Mouse (Mus musculus) heart, postnatal 0 days (tissue): ENCODE data around the gene Gtf2h3. TPM values are rescaled to one million over a fixed set of nuclear protein-coding genes. Genes with fewer than 3 reads are reported as not detected.

ENCODE experiments used
- ATAC-seq: fragments of 200-750 bp; cut with Nextera tagmentation; 2 replicates; pipeline ENCODE4 v1.8.0; 2017; ENCODE audit warnings: low read depth, moderate number of reproducible peaks, moderate library complexity; ENCODE audit not compliant: insufficient read depth
- DNase-seq: peaks from one replicate; pipeline ENCODE4 v3.0.0-alpha.2; 2016; ENCODE audit warnings: low spot score
- H3K27ac ChIP-seq: fragments of 300-500 bp; sonication (generic); 2 replicates; pipeline ENCODE4 v1.5.1; 2014; ENCODE audit warnings: low read depth, mild to moderate bottlenecking
- H3K27me3 ChIP-seq: fragments of 300-500 bp; sonication (generic); 2 replicates; pipeline ENCODE4 v1.6.1; 2014; ENCODE audit warnings: low read length, mixed read lengths; ENCODE audit not compliant: control insufficient read depth, insufficient read depth
- H3K36me3 ChIP-seq: fragments of 300-500 bp; sonication (generic); replicated peaks from 2 replicates; pipeline ENCODE4 v1.6.1; 2014; ENCODE audit warnings: low read length, mixed read lengths; ENCODE audit not compliant: control insufficient read depth, insufficient read depth
- H3K4me1 ChIP-seq: fragments of 300-500 bp; sonication (generic); 2 replicates; pipeline ENCODE4 v1.6.1; 2014; ENCODE audit warnings: antibody characterized with exemption; ENCODE audit not compliant: control insufficient read depth, insufficient read depth
- H3K4me2 ChIP-seq: fragments of 300-500 bp; sonication (generic); 2 replicates; pipeline ENCODE4 v1.6.1; 2014; ENCODE audit warnings: low read depth, mild to moderate bottlenecking, low read length, moderate library complexity
- H3K4me3 ChIP-seq: fragments of 300-500 bp; sonication (generic); 2 replicates; pipeline ENCODE4 v1.5.1; 2014; ENCODE audit warnings: low read depth, low read length
- H3K9ac ChIP-seq: fragments of 300-500 bp; sonication (generic); replicated peaks from 2 replicates; pipeline ENCODE4 v1.6.1; 2014; ENCODE audit warnings: low read depth, low read length, mixed read lengths
- H3K9me3 ChIP-seq: fragments of 300-500 bp; sonication (generic); replicated peaks from 2 replicates; pipeline ENCODE4 v1.6.1; 2016; ENCODE audit warnings: low read length; ENCODE audit not compliant: control insufficient read depth
- CTCF ChIP-seq: IDR thresholded peaks from 2 replicates; pipeline ENCODE4 v1.5.1; 2016; ENCODE audit warnings: antibody characterized with exemption, control low read depth, low read depth
- EP300 ChIP-seq: IDR thresholded peaks from 2 replicates; pipeline ENCODE4 v1.6.1; 2016; ENCODE audit warnings: antibody characterized with exemption, low read depth
- WGBS: fragments of 180-500 bp; shearing (Covaris S2); extraction: QIAGEN DNeasy Blood & Tissue Kit; methylation state at CpG from one replicate; pipeline ENCODE4 v1.1.7; 2014; 5-methylcytosine and 5-hydroxymethylcytosine counted together
- polyA plus RNA-seq: library from polyadenylated mRNA; unstranded; fragments of >200 nt; fragmentation: Nextera tagmentation; extraction: Ambion mirVana; gene quantifications from 2 replicates; pipeline ENCODE4 v1.2.1, GENCODE M21; 2015
- total RNA-seq: library from RNA; depleted of rRNA; stranded (reverse); fragments of >200 nt; gene quantifications from 2 replicates; pipeline ENCODE4 v1.2.3, GENCODE M21; 2014; ENCODE audit warnings: low replicate concordance; rRNA removed

Gtf2h3 gene
- total and polyA plus RNA-seq, 2 experiments from 2014 or later: 18.9 to 21.1 TPM

- Histone ChIP-seq H3K27me3 (no peaks in the 10 kb centered on the region), H3K4me3 (no peak overlapping the region), H3K4me2 (no peak overlapping the region), H3K27ac (no peak overlapping the region), H3K4me1 (no peaks in the 10 kb centered on the region), H3K9ac (no peak overlapping the region), H3K36me3 (peaks cover 88% of the 10 kb centered on the region), H3K9me3 (no peaks in the 10 kb centered on the region)
- TF ChIP-seq EP300 (no peak), CTCF (no peak)
- DNase-seq: no peak
- 94% methylated on average over 13 of the region's 13 CpGs for WGBS
- ATAC-seq: no peak
These were observed 58.9 kb downstream of the Gtf2h3 start for GRCm38 (mm10) chr5:124637836-124638235.

Other genes with a start within 250 kb of the Gtf2h3 start
- 113 and 180 TPM in 2 replicates for gene Cdk2ap1, start 216.1 kb upstream of the Gtf2h3 start, total RNA-seq
- gene Cdk2ap1, start 216.1 kb upstream of the Gtf2h3 start, polyA plus RNA-seq: 23.2 and 26.6 TPM in 2 replicates
- gene Sbno1, start 153.1 kb upstream of the Gtf2h3 start, total RNA-seq: 27.0 and 33.8 TPM in 2 replicates
- gene Sbno1, start 153.1 kb upstream of the Gtf2h3 start, polyA plus RNA-seq: 46.8 and 52.8 TPM in 2 replicates
- 71.9 and 82.9 TPM in 2 replicates for gene Kmt5a, start 139.2 kb upstream of the Gtf2h3 start, total RNA-seq
- 26.0 and 27.7 TPM in 2 replicates for gene Kmt5a, start 139.2 kb upstream of the Gtf2h3 start, polyA plus RNA-seq
- gene Rilpl2, start 100.8 kb upstream of the Gtf2h3 start, total RNA-seq: 8.4 and 12.4 TPM in 2 replicates
- 14.9 and 15.4 TPM in 2 replicates for gene Rilpl2, start 100.8 kb upstream of the Gtf2h3 start, polyA plus RNA-seq
- 0.50 and 4.4 TPM in 2 replicates for gene Snrnp35, start 96.0 kb upstream of the Gtf2h3 start, total RNA-seq
- gene Snrnp35, start 96.0 kb upstream of the Gtf2h3 start, polyA plus RNA-seq: 14.0 and 14.6 TPM in 2 replicates
- gene Rilpl1, start 47.7 kb upstream of the Gtf2h3 start, total RNA-seq: 34.7 and 52.1 TPM in 2 replicates
- gene Rilpl1, start 47.7 kb upstream of the Gtf2h3 start, polyA plus RNA-seq: 39.0 and 40.5 TPM in 2 replicates
- gene Tmed2, start 38.4 kb upstream of the Gtf2h3 start, total RNA-seq: 331 and 388 TPM in 2 replicates
- gene Tmed2, start 38.4 kb upstream of the Gtf2h3 start, polyA plus RNA-seq: 389 and 404 TPM in 2 replicates
- 1.1 and 5.2 TPM in 2 replicates for gene Ddx55, start 26.3 kb upstream of the Gtf2h3 start, total RNA-seq
- 4.9 and 5.9 TPM in 2 replicates for gene Ddx55, start 26.3 kb upstream of the Gtf2h3 start, polyA plus RNA-seq
- gene Eif2b1, start within 50 bp of the Gtf2h3 start, total RNA-seq: 23.7 and 58.6 TPM in 2 replicates
- gene Eif2b1, start within 50 bp of the Gtf2h3 start, polyA plus RNA-seq: 49.5 and 51.5 TPM in 2 replicates
- gene Atp6v0a2, start 49.4 kb downstream of the Gtf2h3 start, total RNA-seq: 20.4 and 30.1 TPM in 2 replicates
- gene Atp6v0a2, start 49.4 kb downstream of the Gtf2h3 start, polyA plus RNA-seq: 22.4 and 27.0 TPM in 2 replicates
- gene Dnah10, start 145.9 kb downstream of the Gtf2h3 start, total RNA-seq: not detected in 2 replicates
- gene Dnah10, start 145.9 kb downstream of the Gtf2h3 start, polyA plus RNA-seq: 0.01 and 0.08 TPM in 2 replicates